ENCODE assay signal across 32 mouse cellular contexts in the genomic region with DNA sequence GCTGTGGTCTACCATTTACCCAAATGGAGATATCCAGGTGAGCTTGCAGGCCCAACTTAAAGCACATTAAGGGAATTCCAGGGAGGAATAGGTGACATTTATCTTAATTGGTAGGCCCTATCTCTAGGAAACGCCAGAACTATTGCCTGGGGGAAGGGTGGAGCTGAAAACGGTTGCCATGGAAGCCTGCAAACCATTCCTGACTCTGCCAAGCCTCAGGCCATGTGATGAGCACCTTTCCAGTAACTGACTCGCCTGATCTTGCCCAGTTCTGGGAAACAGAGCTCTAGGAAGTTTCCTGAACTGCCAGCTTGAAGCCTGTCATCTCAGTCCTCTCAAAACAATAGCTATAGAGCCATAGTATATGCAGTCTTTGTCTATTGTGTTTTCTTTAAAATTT.
A peak's percentile ranks its signal among the peaks of the same experiment; 100 is the strongest.
DNase-seq lines count a peak whose midpoint lies in the region; ATAC-seq and TF ChIP-seq lines count a peak whose summit lies in the region.
"Had no signal": no experiment of that assay in that cellular context is flagged by ENCODE, and none has a peak within 500 bp of the region (broad histone marks: within the 10 kb centered on the region; RNA-seq: fewer than 3 reads in every experiment).

No protein-coding gene starts in this region.

- no peak overlapping the region for H3K4me3 ChIP-seq in midbrain, embryonic 14.5 days (replicated peaks; ENCODE audit: low read depth, low read length)
- no peak overlapping the region for H3K4me3 ChIP-seq in midbrain, postnatal 0 days (ENCODE audit: low read depth, low read length)
- H3K4me3 ChIP-seq: embryonic facial prominence, embryonic 13.5 days; forebrain, embryonic 10.5 days; forebrain, embryonic 13.5 days; gastrocnemius, adult 2 months; heart, embryonic 12.5 days; heart, embryonic 15.5 days; hindbrain, embryonic 10.5 days; hindbrain, embryonic 13.5 days; intestine, embryonic 15.5 days had no signal

- no peak overlapping the region for H3K9ac ChIP-seq in midbrain, embryonic 14.5 days (replicated peaks; ENCODE audit: low read length)
- no peak overlapping the region for H3K9ac ChIP-seq in midbrain, postnatal 0 days (replicated peaks; ENCODE audit: low read length, poor library complexity, severe bottlenecking)
- H3K9ac ChIP-seq: embryonic facial prominence, embryonic 13.5 days; forebrain, embryonic 13.5 days; heart, embryonic 12.5 days; heart, embryonic 15.5 days; hindbrain, embryonic 13.5 days; intestine, embryonic 15.5 days had no signal

- H3K27me3 ChIP-seq in midbrain, embryonic 14.5 days (ENCODE audit: control insufficient read depth, insufficient read depth, low read length): no peaks in the 10 kb centered on the region
- no peaks in the 10 kb centered on the region for H3K27me3 ChIP-seq in midbrain, postnatal 0 days (ENCODE audit: insufficient read depth, low read length)
- H3K27me3 ChIP-seq: CH12.LX; embryonic facial prominence, embryonic 13.5 days; forebrain, embryonic 13.5 days; heart, embryonic 12.5 days; heart, embryonic 15.5 days; hindbrain, embryonic 13.5 days; intestine, embryonic 15.5 days; Patski had no signal

- DNase-seq in midbrain, embryonic 14.5 days: peak; percentile 5
- no peak for DNase-seq in midbrain, postnatal 0 days (ENCODE audit: low spot score)
- peak; percentile 72 for DNase-seq in ES-CJ7 (ENCODE audit: low read depth, low spot score)
- peak; percentile 28 for DNase-seq in WW6 (ENCODE audit: low read depth, low spot score)
- DNase-seq in ovary, postnatal 10 days (ENCODE audit: low spot score): no peak
- DNase-seq in gastrocnemius, postnatal 36 days: no peak
- DNase-seq: adrenal gland, postnatal 10 days; adrenal gland, postnatal 36 days; B cell, adult 2 months; cerebellum, adult 11 months; cerebellum, adult 2 months; cerebellum, adult 9-11 months; cerebellum, postnatal 25 days; gastrocnemius, adult 2 months; gastrocnemius, postnatal 14 days; heart, adult 18-20 months; heart, postnatal 10 days; heart, postnatal 36 days; kidney, adult 11 months had no signal

- H3K4me1 ChIP-seq in midbrain, embryonic 14.5 days (ENCODE audit: control insufficient read depth, insufficient read depth, low read length): no peaks in the 10 kb centered on the region
- H3K4me1 ChIP-seq in midbrain, postnatal 0 days (ENCODE audit: insufficient read depth, low read length): no peaks in the 10 kb centered on the region
- H3K4me1 ChIP-seq: embryonic facial prominence, embryonic 13.5 days; forebrain, embryonic 10.5 days; forebrain, embryonic 13.5 days; heart, embryonic 12.5 days; heart, embryonic 15.5 days; hindbrain, embryonic 10.5 days; hindbrain, embryonic 13.5 days; intestine, embryonic 15.5 days had no signal

- H3K4me2 ChIP-seq in midbrain, embryonic 14.5 days (ENCODE audit: low read length): no peak overlapping the region
- no peak overlapping the region for H3K4me2 ChIP-seq in midbrain, postnatal 0 days (ENCODE audit: low read depth, low read length, poor library complexity, severe bottlenecking)
- H3K4me2 ChIP-seq: embryonic facial prominence, embryonic 13.5 days; forebrain, embryonic 13.5 days; heart, embryonic 12.5 days; heart, embryonic 15.5 days; hindbrain, embryonic 13.5 days; intestine, embryonic 15.5 days had no signal

- H3K27ac ChIP-seq in midbrain, embryonic 14.5 days (replicated peaks; ENCODE audit: low read depth, low read length): no peak overlapping the region
- no peak overlapping the region for H3K27ac ChIP-seq in midbrain, postnatal 0 days (ENCODE audit: low read depth, low read length)
- H3K27ac ChIP-seq: embryonic facial prominence, embryonic 13.5 days; forebrain, embryonic 10.5 days; forebrain, embryonic 13.5 days; gastrocnemius, adult 2 months; heart, embryonic 15.5 days; hindbrain, embryonic 10.5 days; hindbrain, embryonic 13.5 days; intestine, embryonic 15.5 days had no signal

- no peaks in the 10 kb centered on the region for H3K36me3 ChIP-seq in midbrain, embryonic 14.5 days (ENCODE audit: control insufficient read depth, insufficient read depth, low read length)
- no peaks in the 10 kb centered on the region for H3K36me3 ChIP-seq in midbrain, postnatal 0 days (ENCODE audit: insufficient read depth, low read length)
- H3K36me3 ChIP-seq: embryonic facial prominence, embryonic 13.5 days; forebrain, embryonic 10.5 days; G1E; heart, embryonic 12.5 days; heart, embryonic 15.5 days; hindbrain, embryonic 10.5 days; hindbrain, embryonic 13.5 days; intestine, embryonic 15.5 days had no signal

- intact Hi-C loops in gastrocnemius, postnatal 36 days (cut with DNase I): no loop called here

- no peak for TF ChIP-seq CTCF in midbrain, postnatal 0 days (IDR thresholded peaks at IDR 0.05)

- no peak for ATAC-seq in midbrain, embryonic 14.5 days (ENCODE audit: low FRiP score, low TSS enrichment)
- ATAC-seq in midbrain, postnatal 0 days (ENCODE audit: low FRiP score): no peak
- ATAC-seq: forebrain, embryonic 13.5 days; forebrain, embryonic 16.5 days; hindbrain, embryonic 16.5 days; intestine, embryonic 15.5 days; Patski had no signal

- 27% methylated on average over 3 of the region's 3 CpGs for WGBS in midbrain, embryonic 14.5 days
- 40% methylated on average over 3 of the region's 3 CpGs for WGBS in midbrain, postnatal 0 days

- H3K9me3 ChIP-seq in midbrain, embryonic 14.5 days (ENCODE audit: control insufficient read depth, low read length): no peaks in the 10 kb centered on the region
- H3K9me3 ChIP-seq in midbrain, postnatal 0 days (ENCODE audit: low read length): no peaks in the 10 kb centered on the region
- H3K9me3 ChIP-seq: embryonic facial prominence, embryonic 13.5 days; forebrain, embryonic 10.5 days; forebrain, embryonic 13.5 days; G1E; heart, embryonic 12.5 days; heart, embryonic 15.5 days; hindbrain, embryonic 10.5 days; hindbrain, embryonic 13.5 days; intestine, embryonic 15.5 days had no signal

Comparison
In these comparisons a context has a peak if more than half of its experiments do, and no peak if none do; other contexts are left out.
1. DNase-seq: peak in midbrain, embryonic 14.5 days (single experiment), ES-CJ7 (single experiment) and WW6 (single experiment); none in midbrain, postnatal 0 days (single experiment), ovary, postnatal 10 days (single experiment) and gastrocnemius, postnatal 36 days (0 of 2).